8 mouse cellular contexts compared by ENCODE assay signal in the genomic region with DNA sequence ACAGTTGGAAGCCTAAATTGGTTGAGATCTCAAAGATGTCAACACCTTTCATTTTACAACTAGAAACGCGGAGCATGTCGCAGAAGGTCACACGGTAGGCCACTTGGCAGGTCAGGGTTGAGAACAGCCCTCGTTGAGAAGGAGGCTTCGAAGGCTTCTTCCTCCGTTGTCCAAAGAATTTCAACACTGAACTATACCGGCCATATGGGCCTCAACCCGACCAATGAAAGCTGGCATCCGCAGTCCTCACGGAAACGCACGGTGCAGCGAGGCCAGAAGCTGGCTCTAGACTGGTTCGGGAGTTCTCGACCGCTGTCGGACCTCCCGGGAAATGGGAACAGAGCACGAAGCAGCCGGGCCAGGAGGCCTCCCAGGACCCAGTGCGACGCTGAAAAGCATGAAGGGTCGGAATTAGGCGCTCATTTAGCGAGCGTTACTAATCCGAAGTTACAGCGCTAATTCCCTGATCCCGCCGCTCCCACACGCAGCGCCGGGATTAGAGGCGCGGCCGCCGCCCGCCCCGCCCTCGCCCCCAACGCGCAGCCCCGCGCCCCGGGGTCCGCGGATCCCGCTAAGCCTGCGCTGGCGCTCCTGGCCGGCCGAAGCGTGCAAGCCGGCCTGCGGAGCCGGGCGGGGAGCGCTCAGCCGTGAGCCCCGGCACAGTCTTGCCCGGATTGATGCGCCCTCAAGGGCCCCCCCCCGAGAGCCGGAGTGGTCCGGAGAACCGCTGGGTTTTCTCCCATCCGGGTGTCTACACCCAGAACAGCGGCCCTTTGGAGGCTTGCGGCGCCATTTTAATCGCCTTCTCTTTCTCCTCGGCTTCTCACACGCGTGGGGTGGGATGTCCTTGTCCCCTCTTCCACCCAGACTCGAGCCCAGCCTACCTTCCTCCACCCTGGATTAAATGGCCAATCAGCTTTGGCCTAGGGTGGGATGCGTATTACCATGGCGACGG. TPM values are rescaled to one million over a fixed set of nuclear protein-coding genes. Genes with fewer than 3 reads are reported as not detected.
A peak's percentile ranks its signal among the peaks of the same experiment; 100 is the strongest.
DNase-seq lines count a peak whose midpoint lies in the region; ATAC-seq and TF ChIP-seq lines count a peak whose summit lies in the region.
"Had no signal": no experiment of that assay in that cellular context is flagged by ENCODE, and none has a peak within 500 bp of the region (broad histone marks: within the 10 kb centered on the region; RNA-seq: fewer than 3 reads in every experiment).

No protein-coding gene starts in this region.

- ATAC-seq in lung, embryonic 14.5 days (ENCODE audit: insufficient read depth): no peak
- ATAC-seq in embryonic facial prominence, embryonic 11.5 days (replicated peaks; ENCODE audit: insufficient number of reproducible peaks, low FRiP score, low TSS enrichment, low read depth): no peak
- ATAC-seq in hindbrain, embryonic 13.5 days (ENCODE audit: low FRiP score): no peak
- 0 out of 2 replicates have a peak, but pooled peaks have one; percentile 7 for ATAC-seq in neural tube, embryonic 13.5 days (ENCODE audit: low read depth)
- ATAC-seq: activated CD4-positive, CD25-positive, alpha-beta regulatory T cell, adult 4 months had no signal

- DNase-seq in lung, embryonic 14.5 days: no peak
- DNase-seq in lung, adult 18-20 months: no peak
- DNase-seq in embryonic facial prominence, embryonic 11.5 days (ENCODE audit: low spot score): no peak
- no peak for DNase-seq in adrenal gland, adult 8-10 months
- DNase-seq in spleen, postnatal 10 days (ENCODE audit: low spot score in 2 of 2): no peak

- no peaks in the 10 kb centered on the region for H3K36me3 ChIP-seq in lung, embryonic 14.5 days (ENCODE audit: insufficient read depth)
- H3K36me3 ChIP-seq in embryonic facial prominence, embryonic 11.5 days (replicated peaks; ENCODE audit: control insufficient read depth, insufficient read depth, low read depth, low read length): no peaks in the 10 kb centered on the region
- H3K36me3 ChIP-seq in hindbrain, embryonic 13.5 days: peaks cover 22% of the 10 kb centered on the region
- H3K36me3 ChIP-seq in neural tube, embryonic 13.5 days: peaks cover 25% of the 10 kb centered on the region

- no peaks in the 10 kb centered on the region for H3K9me3 ChIP-seq in lung, embryonic 14.5 days (ENCODE audit: low read depth, low read length)
- no peaks in the 10 kb centered on the region for H3K9me3 ChIP-seq in embryonic facial prominence, embryonic 11.5 days (replicated peaks; ENCODE audit: control insufficient read depth, low read length)
- no peaks in the 10 kb centered on the region for H3K9me3 ChIP-seq in hindbrain, embryonic 13.5 days
- H3K9me3 ChIP-seq in neural tube, embryonic 13.5 days: no peaks in the 10 kb centered on the region

- no peak overlapping the region for H3K9ac ChIP-seq in lung, embryonic 14.5 days
- H3K9ac ChIP-seq in embryonic facial prominence, embryonic 11.5 days (replicated peaks; ENCODE audit: low read length): peak overlapping the region; percentile 37
- H3K9ac ChIP-seq in hindbrain, embryonic 13.5 days: peak overlapping the region; percentile 100
- H3K9ac ChIP-seq in neural tube, embryonic 13.5 days: peak overlapping the region; percentile 100

- TF ChIP-seq CTCF in lung, embryonic 14.5 days (IDR thresholded peaks at IDR 0.05; ENCODE audit: low read depth): no peak

- WGBS in lung, embryonic 14.5 days: 1% methylated on average over 79 of the region's 79 CpGs
- under 1% methylated on average over 76 of the region's 79 CpGs for WGBS in embryonic facial prominence, embryonic 11.5 days
- 2% methylated on average over 79 of the region's 79 CpGs for WGBS in hindbrain, embryonic 13.5 days
- WGBS in neural tube, embryonic 13.5 days: under 1% methylated on average over 79 of the region's 79 CpGs

- peaks cover 100% of the 10 kb centered on the region for H3K27me3 ChIP-seq in lung, embryonic 14.5 days (ENCODE audit: insufficient read depth, low read length)
- H3K27me3 ChIP-seq in embryonic facial prominence, embryonic 11.5 days (ENCODE audit: control insufficient read depth, insufficient read depth, low read length): peaks cover 89% of the 10 kb centered on the region
- H3K27me3 ChIP-seq in hindbrain, embryonic 13.5 days: peaks cover 40% of the 10 kb centered on the region; the same call in 1 of the 2 replicates
- peaks cover 60% of the 10 kb centered on the region for H3K27me3 ChIP-seq in neural tube, embryonic 13.5 days

- no peaks in the 10 kb centered on the region for H3K4me1 ChIP-seq in lung, embryonic 14.5 days (ENCODE audit: insufficient read depth)
- H3K4me1 ChIP-seq in embryonic facial prominence, embryonic 11.5 days (ENCODE audit: control insufficient read depth, insufficient read depth, low read length): peaks cover 8% of the 10 kb centered on the region; the same call in 1 of the 2 replicates
- H3K4me1 ChIP-seq in hindbrain, embryonic 13.5 days (replicated peaks): peaks cover 78% of the 10 kb centered on the region
- peaks cover 81% of the 10 kb centered on the region for H3K4me1 ChIP-seq in neural tube, embryonic 13.5 days (replicated peaks)

- no peak overlapping the region for H3K27ac ChIP-seq in lung, embryonic 14.5 days (ENCODE audit: low read depth)
- no peak overlapping the region; the same call in 1 of the 2 replicates for H3K27ac ChIP-seq in embryonic facial prominence, embryonic 11.5 days (replicated peaks; ENCODE audit: low read depth, low read length)
- H3K27ac ChIP-seq in hindbrain, embryonic 13.5 days: peak overlapping the region; percentile 99
- H3K27ac ChIP-seq in neural tube, embryonic 13.5 days (replicated peaks): peak overlapping the region; percentile 99

- H3K4me3 ChIP-seq in lung, embryonic 14.5 days (ENCODE audit: low read depth, low read length): peak overlapping the region; percentile 24
- peak overlapping the region; percentile 22 for H3K4me3 ChIP-seq in embryonic facial prominence, embryonic 11.5 days (ENCODE audit: low read depth, low read length)
- peak overlapping the region; percentile 95 for H3K4me3 ChIP-seq in hindbrain, embryonic 13.5 days
- peak overlapping the region; percentile 89 for H3K4me3 ChIP-seq in neural tube, embryonic 13.5 days

- peak overlapping the region; percentile 45 for H3K4me2 ChIP-seq in lung, embryonic 14.5 days
- H3K4me2 ChIP-seq in embryonic facial prominence, embryonic 11.5 days (ENCODE audit: low read depth, low read length): peak overlapping the region; percentile 37
- peak overlapping the region; percentile 96 for H3K4me2 ChIP-seq in hindbrain, embryonic 13.5 days
- peak overlapping the region; percentile 89 for H3K4me2 ChIP-seq in neural tube, embryonic 13.5 days

RNA-seq across cellular contexts. Expression of a gene that starts 42.4 kb away (rescaled TPM):
- 53.9 and 65.0 TPM in 2 replicates for polyA plus RNA-seq in lung, embryonic 14.5 days (2014; fragmentation: Nextera tagmentation; extraction: Ambion mirVana)
- polyA plus RNA-seq in embryonic facial prominence, embryonic 11.5 days (2014; fragmentation: Nextera tagmentation; extraction: Ambion mirVana): 19.7 and 21.3 TPM in 2 replicates
- polyA plus RNA-seq in hindbrain, embryonic 13.5 days (2015; fragmentation: Nextera tagmentation; extraction: Ambion mirVana): 21.9 and 22.5 TPM in 2 replicates
- polyA plus RNA-seq in neural tube, embryonic 13.5 days (2015; fragmentation: Nextera tagmentation; extraction: Ambion mirVana): 28.2 and 28.6 TPM in 2 replicates
- total RNA-seq in adrenal gland, adult 8-10 months (2022): 10 to 100 TPM; 73.6 to 86.6 (median 84.0) TPM

Comparison
In these comparisons a context has a peak if more than half of its experiments do, and no peak if none do; other contexts are left out.
1. H3K27ac ChIP-seq: peak in hindbrain, embryonic 13.5 days (single experiment) and neural tube, embryonic 13.5 days (single experiment); none in lung, embryonic 14.5 days (single experiment) and embryonic facial prominence, embryonic 11.5 days (single experiment).
2. H3K4me2 ChIP-seq: peak in every context shown above with its lines; median percentile 96 in hindbrain, embryonic 13.5 days; 89 in neural tube, embryonic 13.5 days; 45 in lung, embryonic 14.5 days; 37 in embryonic facial prominence, embryonic 11.5 days.
3. H3K4me3 ChIP-seq: peak in every context shown above with its lines; median percentile 95 in hindbrain, embryonic 13.5 days; 89 in neural tube, embryonic 13.5 days; 24 in lung, embryonic 14.5 days; 22 in embryonic facial prominence, embryonic 11.5 days.